Mouse (Mus musculus) testis, adult 2 months (tissue): ENCODE data around the gene Ost4.
A peak's percentile ranks its signal among the peaks of the same experiment; 100 is the strongest.

Experiments used
- CTCF ChIP-seq: fragments of 200-500 bp; IDR thresholded peaks from 2 replicates; pipeline ENCODE4 v1.5.1; 2012; ENCODE audit warnings: low read depth, mild to moderate bottlenecking, inconsistent platforms, low read length, moderate library complexity; ENCODE audit not compliant: control insufficient read depth, insufficient read depth, insufficient replicate concordance
- POLR2A ChIP-seq: fragments of 200-500 bp; IDR thresholded peaks from 2 replicates; pipeline ENCODE4 v1.6.1; 2012; ENCODE audit warnings: low read depth, mild to moderate bottlenecking, inconsistent platforms, low read length, moderate library complexity; ENCODE audit not compliant: control insufficient read depth

DNA sequence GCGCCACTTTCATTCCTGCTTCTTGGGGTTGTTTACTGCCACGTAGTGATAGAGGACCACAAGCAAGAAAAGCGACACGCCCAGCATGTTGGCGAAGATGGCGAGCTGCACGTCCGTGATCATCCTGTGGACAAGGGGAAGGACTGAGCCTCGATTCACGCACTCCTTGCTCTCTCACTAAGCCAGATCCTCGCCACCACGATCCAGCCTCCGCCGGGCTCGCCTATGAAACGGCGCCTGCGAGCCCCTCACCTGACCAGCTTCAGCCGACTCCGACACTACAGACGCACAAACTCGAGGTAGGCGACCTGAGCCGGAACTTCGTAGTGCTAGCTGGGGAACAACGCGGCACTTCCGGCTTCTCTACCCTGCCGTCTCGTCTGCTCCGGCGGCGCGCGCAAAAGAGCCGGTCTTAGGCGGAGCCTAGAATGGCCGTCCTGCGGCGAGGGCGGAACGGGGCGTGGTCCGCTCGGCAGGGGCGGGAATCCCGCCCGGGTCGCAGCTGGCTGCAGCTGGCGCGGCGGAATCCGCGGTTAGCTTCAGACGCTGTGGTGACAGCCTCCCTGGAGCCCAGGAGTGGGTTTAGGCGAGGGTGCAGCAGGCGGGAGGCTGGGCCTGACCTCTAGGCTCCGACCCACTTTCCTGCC lies at the start of gene Ost4:
- TF ChIP-seq CTCF (no peak), POLR2A (peak; percentile 90)
